Mouse (Mus musculus): ENCODE data around the gene Pmepa1.

DNA sequence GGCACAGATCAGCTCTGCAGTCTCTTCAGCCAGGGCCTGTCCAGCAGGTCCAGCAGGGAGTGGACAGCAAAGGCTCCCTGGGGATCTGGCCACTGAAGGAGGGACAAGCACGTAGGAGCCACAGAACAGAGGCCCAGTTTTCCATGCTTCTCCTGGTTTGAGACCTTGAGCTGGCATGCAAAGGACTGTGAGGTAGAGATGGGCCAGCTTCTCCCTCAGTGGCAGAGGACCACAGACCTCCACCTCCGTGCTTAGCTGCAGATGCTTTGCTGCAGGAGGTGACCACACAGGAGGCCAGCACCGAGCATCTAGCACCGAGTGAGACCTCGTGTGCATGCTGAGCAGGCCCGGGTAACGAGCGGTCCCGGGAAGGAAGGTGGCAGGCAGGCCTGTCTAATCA lies 35.6 kb downstream of the Pmepa1 start:
- no peak for TF ChIP-seq CTCF (IDR thresholded peaks at IDR 0.05; ENCODE audit: insufficient read depth, low read depth, low read length)
- TF ChIP-seq POLR2A (IDR thresholded peaks at IDR 0.05; ENCODE audit: insufficient read depth, low read depth, low read length) = no peak

Measured in olfactory bulb, adult 2 months (tissue).